Comparison of ENCODE assay signal across 14 mouse cellular contexts in genomic region chr6:138388168-138388936, GRCm38 (mm10).
DNase-seq lines count a peak whose midpoint lies in the region; ATAC-seq and TF ChIP-seq lines count a peak whose summit lies in the region.
"Had no signal": no experiment of that assay in that cellular context is flagged by ENCODE, and none has a peak within 500 bp of the region (broad histone marks: within the 10 kb centered on the region; RNA-seq: fewer than 3 reads in every experiment).

No protein-coding gene starts in this region.

- H3K27ac ChIP-seq in cortical plate, adult 2 months (ENCODE audit: insufficient read depth, low read length), result peak overlapping the region; percentile 23; the same call in 1 of the 2 replicates
- H3K27ac ChIP-seq in hindbrain, embryonic 15.5 days (replicated peaks), result no peak overlapping the region
- no peak overlapping the region for H3K27ac ChIP-seq in midbrain, embryonic 16.5 days (ENCODE audit: low read length)
- no peak overlapping the region for H3K27ac ChIP-seq in heart, embryonic 10.5 days
- H3K27ac ChIP-seq: left cerebral cortex, adult 2 months had no signal

- H3K4me2 ChIP-seq in hindbrain, embryonic 15.5 days, result no peak overlapping the region
- H3K4me2 ChIP-seq in midbrain, embryonic 16.5 days (ENCODE audit: low read length), result no peak overlapping the region

- 58% methylated on average over 18 of the region's 18 CpGs for WGBS in hindbrain, embryonic 15.5 days
- WGBS in midbrain, embryonic 16.5 days, result 23% methylated on average over 18 of the region's 18 CpGs
- 68% methylated on average over 18 of the region's 18 CpGs for WGBS in heart, embryonic 10.5 days

- H3K4me1 ChIP-seq in cortical plate, adult 2 months (ENCODE audit: control insufficient read depth, insufficient read depth, low read length), result peaks cover 5% of the 10 kb centered on the region
- 0 out of 2 replicates have a peak, but pooled peaks cover 5% of the 10 kb centered on the region for H3K4me1 ChIP-seq in hindbrain, embryonic 15.5 days (replicated peaks)
- peaks cover 5% of the 10 kb centered on the region; the same call in 1 of the 2 replicates for H3K4me1 ChIP-seq in midbrain, embryonic 16.5 days (ENCODE audit: control insufficient read depth, insufficient read depth, low read length)
- H3K4me1 ChIP-seq in heart, embryonic 10.5 days, result no peaks in the 10 kb centered on the region

- H3K36me3 ChIP-seq in hindbrain, embryonic 15.5 days, result no peaks in the 10 kb centered on the region
- no peaks in the 10 kb centered on the region for H3K36me3 ChIP-seq in midbrain, embryonic 16.5 days (ENCODE audit: control insufficient read depth, insufficient read depth, low read length)
- no peaks in the 10 kb centered on the region for H3K36me3 ChIP-seq in heart, embryonic 10.5 days

- TF ChIP-seq CTCF in cortical plate, adult 2 months (IDR thresholded peaks at IDR 0.05; ENCODE audit: extremely low read depth, insufficient read depth, low read length), result no peak

- no peak overlapping the region for H3K4me3 ChIP-seq in cortical plate, adult 2 months (ENCODE audit: insufficient read depth, low read length)
- no peak overlapping the region for H3K4me3 ChIP-seq in hindbrain, embryonic 15.5 days
- H3K4me3 ChIP-seq in midbrain, embryonic 16.5 days (ENCODE audit: low read depth, low read length), result no peak overlapping the region
- H3K4me3 ChIP-seq in heart, embryonic 10.5 days, result no peak overlapping the region
- H3K4me3 ChIP-seq: left cerebral cortex, adult 2 months had no signal

- H3K9me3 ChIP-seq in hindbrain, embryonic 15.5 days, result no peaks in the 10 kb centered on the region
- no peaks in the 10 kb centered on the region for H3K9me3 ChIP-seq in midbrain, embryonic 16.5 days (replicated peaks; ENCODE audit: control insufficient read depth, low read length, poor library complexity, severe bottlenecking)
- no peaks in the 10 kb centered on the region for H3K9me3 ChIP-seq in heart, embryonic 10.5 days

- ATAC-seq in hindbrain, embryonic 15.5 days (ENCODE audit: low FRiP score, low read depth), result peak; percentile 75; the same call in 1 of the 2 replicates
- ATAC-seq in midbrain, embryonic 16.5 days, result peak; percentile 25; the same call in 1 of the 2 replicates
- ATAC-seq: activated CD4-positive, CD25-positive, alpha-beta regulatory T cell, adult 4 months had no signal

- DNase-seq in embryo, embryonic 11 days, result peak; percentile 24
- no peak for DNase-seq in embryo, embryonic 10.5 days (ENCODE audit: low spot score)
- DNase-seq in heart, embryonic 10.5 days (ENCODE audit: low spot score), result no peak
- no peak for DNase-seq in kidney, adult 9 months
- no peak for DNase-seq in cerebellum, adult 11 months
- DNase-seq: kidney, adult 18-20 months; kidney, postnatal 4 days; lung, postnatal 14 days; thymus, adult 2 months had no signal

- H3K9ac ChIP-seq in hindbrain, embryonic 15.5 days, result no peak overlapping the region
- no peak overlapping the region for H3K9ac ChIP-seq in midbrain, embryonic 16.5 days (ENCODE audit: low read depth, low read length)

- no peaks in the 10 kb centered on the region for H3K27me3 ChIP-seq in hindbrain, embryonic 15.5 days
- no peaks in the 10 kb centered on the region for H3K27me3 ChIP-seq in midbrain, embryonic 16.5 days (ENCODE audit: control insufficient read depth, insufficient read depth, low read depth, low read length)
- no peaks in the 10 kb centered on the region for H3K27me3 ChIP-seq in heart, embryonic 10.5 days (ENCODE audit: insufficient read depth, poor library complexity, severe bottlenecking)

- TF ChIP-seq POLR2A in cortical plate, adult 2 months (IDR thresholded peaks at IDR 0.05; ENCODE audit: extremely low read depth, insufficient read depth, low read length), result no peak
